Mouse (Mus musculus) thymus, adult 2 months (tissue): ENCODE measurements around the gene Col18a1. TPM values are rescaled to one million over a fixed set of nuclear protein-coding genes. Genes with fewer than 3 reads are reported as not detected.

Source experiments
- DNase-seq: peaks from one replicate; pipeline ENCODE4 v3.0.0; 2021
- H3K27ac ChIP-seq: fragments of 200-500 bp; 2 replicates; pipeline ENCODE4 v1.5.1; 2012; ENCODE audit warnings: low read length, control low read depth; ENCODE audit not compliant: control insufficient read depth, insufficient read depth
- H3K27me3 ChIP-seq: fragments of 200-500 bp; 2 replicates; pipeline ENCODE4 v1.6.1; 2012; ENCODE audit warnings: mild to moderate bottlenecking, low read length, moderate library complexity, mixed read lengths; ENCODE audit not compliant: control insufficient read depth, insufficient read depth
- H3K36me3 ChIP-seq: fragments of 200-500 bp; 2 replicates; pipeline ENCODE4 v1.6.1; 2012; ENCODE audit warnings: mild to moderate bottlenecking, low read length, moderate library complexity; ENCODE audit not compliant: control insufficient read depth, insufficient read depth
- H3K4me1 ChIP-seq: fragments of 200-500 bp; replicated peaks from 2 replicates; pipeline ENCODE4 v1.6.1; 2012; ENCODE audit warnings: low read length; ENCODE audit not compliant: control insufficient read depth, insufficient read depth
- H3K4me3 ChIP-seq: fragments of 200-500 bp; 2 replicates; pipeline ENCODE4 v1.5.1; 2012; ENCODE audit warnings: mild to moderate bottlenecking, low read length, control low read depth, moderate library complexity; ENCODE audit not compliant: control insufficient read depth, insufficient read depth
- CTCF ChIP-seq: fragments of 200-500 bp; IDR thresholded peaks from 2 replicates; pipeline ENCODE4 v1.5.1; 2012; ENCODE audit warnings: mild to moderate bottlenecking, control low read depth, low read length, moderate library complexity, borderline replicate concordance; ENCODE audit not compliant: control insufficient read depth, poor library complexity, insufficient read depth; ENCODE audit errors: extremely low read depth
- POLR2A ChIP-seq: fragments of 200-500 bp; IDR thresholded peaks from 2 replicates; pipeline ENCODE4 v1.6.1; 2012; ENCODE audit warnings: mild to moderate bottlenecking, low read length, control low read depth, moderate library complexity; ENCODE audit not compliant: control insufficient read depth, poor library complexity, insufficient read depth; ENCODE audit errors: extremely low read depth
- WGBS: fragments of 180-500 bp; shearing (Covaris S2); methylation state at CpG from one replicate; pipeline ENCODE4 v1.1.7; 2018; 5-methylcytosine and 5-hydroxymethylcytosine counted together
- polyA plus RNA-seq: library from polyadenylated mRNA; depleted of rRNA; stranded (reverse); fragments of >200 nt; gene quantifications from 2 replicates; pipeline ENCODE4 v1.2.3, GENCODE M21; 2012

Col18a1 gene
- polyA plus RNA-seq, 1 experiment = 20.7 TPM

GRCm38 (mm10) chr10:77022301-77023130 is 143.8 kb downstream of the Col18a1 start:
- no peaks in the 10 kb centered on the region for H3K36me3 ChIP-seq
- H3K4me3 ChIP-seq = no peak overlapping the region
- 86% methylated on average over 13 of the region's 13 CpGs for WGBS
- no peak for DNase-seq
- TF ChIP-seq POLR2A (no peak), CTCF (no peak)
- H3K27me3 ChIP-seq = no peaks in the 10 kb centered on the region
- H3K27ac ChIP-seq = no peak overlapping the region
- H3K4me1 ChIP-seq = peaks cover 3% of the 10 kb centered on the region; the same call in 1 of the 2 replicates

- Histone ChIP-seq H3K4me3 (no peak overlapping the region), H3K27me3 (no peaks in the 10 kb centered on the region), H3K4me1 (peaks cover 3% of the 10 kb centered on the region; the same call in 1 of the 2 replicates), H3K36me3 (no peaks in the 10 kb centered on the region), H3K27ac (no peak overlapping the region)
- TF ChIP-seq CTCF = peak; percentile 83; the same call in 1 of the 2 replicates
- TF ChIP-seq POLR2A = no peak
- 28% methylated on average over 17 of the region's 17 CpGs for WGBS
- DNase-seq = peak; percentile 81
Measured at GRCm38 (mm10) chr10:77021399-77022052, 144.8 kb downstream of the Col18a1 start.

GRCm38 (mm10) chr10:77017662-77018061 is 148.7 kb downstream of the Col18a1 start:
- H3K4me1 ChIP-seq = peaks cover 3% of the 10 kb centered on the region; the same call in 1 of the 2 replicates
- TF ChIP-seq CTCF = no peak
- no peak for TF ChIP-seq POLR2A
- DNase-seq = no peak
- no peaks in the 10 kb centered on the region for H3K27me3 ChIP-seq
- no peak overlapping the region for H3K27ac ChIP-seq
- 82% methylated on average over 9 of the region's 9 CpGs for WGBS
- no peaks in the 10 kb centered on the region for H3K36me3 ChIP-seq
- H3K4me3 ChIP-seq = no peak overlapping the region

GRCm38 (mm10) chr10:77017061-77017460 is 149.3 kb downstream of the Col18a1 start:
- Histone ChIP-seq H3K4me1 (peaks cover 3% of the 10 kb centered on the region; the same call in 1 of the 2 replicates), H3K4me3 (no peak overlapping the region), H3K27me3 (no peaks in the 10 kb centered on the region), H3K36me3 (no peaks in the 10 kb centered on the region), H3K27ac (no peak overlapping the region)
- TF ChIP-seq CTCF (no peak), POLR2A (no peak)
- no peak for DNase-seq
- WGBS = 83% methylated on average over 2 of the region's 2 CpGs

GRCm38 (mm10) chr10:77016499-77016898 is 149.8 kb downstream of the Col18a1 start:
- no peak overlapping the region for H3K4me3 ChIP-seq
- H3K4me1 ChIP-seq = peaks cover under 1% of the 10 kb centered on the region; the same call in 1 of the 2 replicates
- 84% methylated on average over 8 of the region's 8 CpGs for WGBS
- H3K27ac ChIP-seq = no peak overlapping the region
- H3K27me3 ChIP-seq = no peaks in the 10 kb centered on the region
- TF ChIP-seq CTCF = no peak
- no peak for TF ChIP-seq POLR2A
- DNase-seq = no peak
- no peaks in the 10 kb centered on the region for H3K36me3 ChIP-seq

- Histone ChIP-seq H3K36me3 (no peaks in the 10 kb centered on the region), H3K4me1 (no peaks in the 10 kb centered on the region), H3K27ac (no peak overlapping the region), H3K4me3 (no peak overlapping the region), H3K27me3 (no peaks in the 10 kb centered on the region)
- no peak for TF ChIP-seq CTCF
- TF ChIP-seq POLR2A = no peak
- 90% methylated on average over 7 of the region's 7 CpGs for WGBS
- DNase-seq = no peak
Measured at GRCm38 (mm10) chr10:77016080-77016479, 150.3 kb downstream of the Col18a1 start.
